Mouse (Mus musculus) spleen, embryonic (tissue): Measurements from ENCODE around the gene Retreg3.

Experiments
- CTCF ChIA-PET: fragments of 350-600 bp; sonication (Branson Sonifier 250); formaldehyde crosslinking; loops from one replicate; lab custom pipeline; 2022; lab: Charles Lee

Gene Retreg3

GRCm38 (mm10) chr11:101120545-101121188, 974 bp upstream of the Retreg3 start:
- CTCF ChIA-PET = interaction anchor here (0.7 kb wide), 1 partner anchor 30 kb away, joined by 4 read pairs; no protein-coding TSS in a partner anchor

- CTCF ChIA-PET = interaction anchor here (0.6 to 0.7 kb wide), 2 partner anchors 55 to 176 kb away, joined by 3 to 12 read pairs; no protein-coding TSS in a partner anchor
Measured at GRCm38 (mm10) chr11:101119131-101119760, 447 bp downstream of the Retreg3 start.

- CTCF ChIA-PET = interaction anchor here (0.6 to 1.1 kb wide), 2 partner anchors 23 to 81 kb away, joined by 3 to 4 read pairs; partner anchors contain the start of gene Psmc3ip
Measured at GRCm38 (mm10) chr11:101118105-101118504, 1.6 kb downstream of the Retreg3 start.

GRCm38 (mm10) chr11:101115564-101115963, 4.1 kb downstream of the Retreg3 start:
- CTCF ChIA-PET = no interaction called here

- CTCF ChIA-PET = no interaction called here
Measured at GRCm38 (mm10) chr11:101112186-101112585, 7.5 kb downstream of the Retreg3 start.

GRCm38 (mm10) chr11:101111178-101111577, 8.5 kb downstream of the Retreg3 start:
- CTCF ChIA-PET = no interaction called here

- CTCF ChIA-PET = interaction anchor here (1.3 kb wide), 1 partner anchor 14 kb away, joined by 3 read pairs; no protein-coding TSS in a partner anchor
Measured at GRCm38 (mm10) chr11:101110708-101111107, 9.0 kb downstream of the Retreg3 start.

- CTCF ChIA-PET = interaction anchor here (1.3 kb wide), 1 partner anchor 12 kb away, joined by 3 read pairs; no protein-coding TSS in a partner anchor
Measured at GRCm38 (mm10) chr11:101109351-101109750, 10.3 kb downstream of the Retreg3 start.

- CTCF ChIA-PET = no interaction called here
Measured at GRCm38 (mm10) chr11:101103011-101103410, 16.7 kb downstream of the Retreg3 start.

- CTCF ChIA-PET = no interaction called here
Measured at GRCm38 (mm10) chr11:101098231-101098630, 21.5 kb downstream of the Retreg3 start.

- CTCF ChIA-PET = interaction anchor here (1.2 to 2.8 kb wide), 3 partner anchors 19 to 81 kb away, joined by 4 to 15 read pairs (median 4); partner anchors contain the start of gene Ccr10
Measured at GRCm38 (mm10) chr11:101095314-101096024, 24.2 kb downstream of the Retreg3 start, which contains the start of gene Psmc3ip. Gene Psmc3ip, minus strand, starts transcription at chr11:101095436.

GRCm38 (mm10) chr11:101094930-101095313, 24.8 kb downstream of the Retreg3 start:
- CTCF ChIA-PET = interaction anchor here (1.2 to 2.8 kb wide), 3 partner anchors 20 to 81 kb away, joined by 4 to 15 read pairs (median 4); partner anchors contain the start of gene Ccr10

GRCm38 (mm10) chr11:101089931-101090330, 29.8 kb downstream of the Retreg3 start:
- CTCF ChIA-PET = no interaction called here

GRCm38 (mm10) chr11:101087682-101088055, 32.0 kb downstream of the Retreg3 start:
- CTCF ChIA-PET = no interaction called here

GRCm38 (mm10) chr11:101086756-101087681, 32.7 kb downstream of the Retreg3 start, which contains the start of gene Mlx:
Gene Mlx, plus strand, starts transcription at chr11:101087277.
- CTCF ChIA-PET = no interaction called here

GRCm38 (mm10) chr11:101086323-101086674, 33.4 kb downstream of the Retreg3 start:
- CTCF ChIA-PET = no interaction called here

GRCm38 (mm10) chr11:101085617-101086322, 33.9 kb downstream of the Retreg3 start:
- CTCF ChIA-PET = interaction anchor here (0.6 kb wide), 1 partner anchor 20 kb away, joined by 4 read pairs; no protein-coding TSS in a partner anchor

- CTCF ChIA-PET = interaction anchor here (0.7 kb wide), 1 partner anchor 100 kb away, joined by 3 read pairs; no protein-coding TSS in a partner anchor
Measured at GRCm38 (mm10) chr11:101084811-101085210, 34.9 kb downstream of the Retreg3 start.

GRCm38 (mm10) chr11:101084246-101084645, 35.4 kb downstream of the Retreg3 start:
- CTCF ChIA-PET = interaction anchor here (0.7 kb wide), 1 partner anchor 100 kb away, joined by 3 read pairs; no protein-coding TSS in a partner anchor
